Mouse (Mus musculus): ENCODE results near the gene Pitpnm1.

DNA sequence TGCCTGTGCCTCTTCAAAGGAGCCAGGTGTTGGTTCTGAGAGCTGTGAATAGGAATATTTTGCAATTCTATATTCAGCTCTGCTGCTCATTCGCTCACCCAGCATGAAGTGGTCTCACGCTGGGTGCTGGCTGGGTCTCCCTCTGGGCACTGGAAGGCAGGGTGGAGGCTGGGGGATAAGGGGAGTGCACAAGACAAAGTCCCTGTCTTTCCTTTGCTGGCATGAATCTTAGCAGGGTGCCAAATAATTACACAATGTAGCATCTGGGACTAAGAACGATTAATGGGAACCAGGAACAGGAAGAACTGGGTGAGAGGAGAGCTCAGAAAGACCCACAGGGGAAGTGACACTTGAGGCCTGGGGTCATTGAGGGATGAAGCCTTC is 47.2 kb downstream of the Pitpnm1 start:
- TF ChIP-seq POLR2A (IDR thresholded peaks at IDR 0.05; ENCODE audit: control insufficient read depth, extremely low read depth, insufficient read depth, low read length, poor library complexity) (no peak), CTCF (IDR thresholded peaks at IDR 0.05; ENCODE audit: borderline replicate concordance, control insufficient read depth, extremely low read depth, insufficient read depth, low read length, poor library complexity) (no peak)
